Mouse (Mus musculus): ENCODE results near the gene Kdm5a.

Gene Kdm5a

GRCm38 (mm10) chr6:120363688-120364522, at the start of gene Kdm5a, which contains the start of gene Ccdc77:
TSS of gene Kdm5a (plus strand) at chr6:120364124.
TSS of gene Ccdc77 (minus strand) at chr6:120364374.
- peak; percentile 94 for DNase-seq

- DNase-seq = no peak
Measured at GRCm38 (mm10) chr6:120318303-120318940, 45.5 kb upstream of the Kdm5a start.

- no peak for DNase-seq
Measured at GRCm38 (mm10) chr6:120319129-120319528, 44.8 kb upstream of the Kdm5a start.

GRCm38 (mm10) chr6:120320369-120320768, 43.6 kb upstream of the Kdm5a start:
- DNase-seq = no peak

GRCm38 (mm10) chr6:120324295-120324927, 39.5 kb upstream of the Kdm5a start:
- peak; percentile 81 for DNase-seq

GRCm38 (mm10) chr6:120332351-120332750, 31.6 kb upstream of the Kdm5a start:
- no peak for DNase-seq

- DNase-seq = no peak
Measured at GRCm38 (mm10) chr6:120343992-120344391, 19.9 kb upstream of the Kdm5a start.

- DNase-seq = no peak
Measured at GRCm38 (mm10) chr6:120349018-120349417, 14.9 kb upstream of the Kdm5a start.

GRCm38 (mm10) chr6:120356478-120356877, 7.4 kb upstream of the Kdm5a start:
- no peak for DNase-seq

- DNase-seq = peak; percentile 82
Measured at GRCm38 (mm10) chr6:120356951-120357945, 6.7 kb upstream of the Kdm5a start.

- no peak for DNase-seq
Measured at GRCm38 (mm10) chr6:120362124-120362523, 1.8 kb upstream of the Kdm5a start.

- DNase-seq = peak; percentile 3
Measured at GRCm38 (mm10) chr6:120362774-120363687, 893 bp upstream of the Kdm5a start.

GRCm38 (mm10) chr6:120364523-120364905, 590 bp downstream of the Kdm5a start:
- DNase-seq = no peak

- DNase-seq = no peak
Measured at GRCm38 (mm10) chr6:120365051-120365450, 1.1 kb downstream of the Kdm5a start.

GRCm38 (mm10) chr6:120376736-120377135, 12.8 kb downstream of the Kdm5a start:
- DNase-seq = no peak

- no peak for DNase-seq
Measured at GRCm38 (mm10) chr6:120390054-120390453, 26.1 kb downstream of the Kdm5a start.

- no peak for DNase-seq
Measured at GRCm38 (mm10) chr6:120392811-120393210, 28.9 kb downstream of the Kdm5a start.

GRCm38 (mm10) chr6:120395622-120396345, 31.9 kb downstream of the Kdm5a start:
- no peak for DNase-seq

GRCm38 (mm10) chr6:120403936-120404335, 40.0 kb downstream of the Kdm5a start:
- no peak for DNase-seq

GRCm38 (mm10) chr6:120438161-120438560, 74.2 kb downstream of the Kdm5a start:
- DNase-seq = no peak
